Mouse (Mus musculus): Measurements from ENCODE around the gene Tiam2.

Tiam2 gene

GRCm38 (mm10) chr17:3338821-3339220 is 12.4 kb downstream of the Tiam2 start:
- no peak for DNase-seq (ENCODE audit: low read depth, low spot score)

GRCm38 (mm10) chr17:3344872-3345271 is 18.5 kb downstream of the Tiam2 start:
- DNase-seq (ENCODE audit: low read depth, low spot score): no peak

GRCm38 (mm10) chr17:3345276-3345885 is 19.0 kb downstream of the Tiam2 start:
- DNase-seq (ENCODE audit: low read depth, low spot score): no peak

- DNase-seq (ENCODE audit: low read depth, low spot score): no peak
Measured at GRCm38 (mm10) chr17:3347800-3348199, 21.4 kb downstream of the Tiam2 start.

- no peak for DNase-seq (ENCODE audit: low read depth, low spot score)
Measured at GRCm38 (mm10) chr17:3349331-3349730, 23.0 kb downstream of the Tiam2 start.

- peak; percentile 6 for DNase-seq (ENCODE audit: low read depth, low spot score)
Measured at GRCm38 (mm10) chr17:3349939-3350338, 23.6 kb downstream of the Tiam2 start.

GRCm38 (mm10) chr17:3350405-3350804 is 24.0 kb downstream of the Tiam2 start:
- DNase-seq (ENCODE audit: low read depth, low spot score): peak; percentile 8

GRCm38 (mm10) chr17:3351668-3352067 is 25.3 kb downstream of the Tiam2 start:
- DNase-seq (ENCODE audit: low read depth, low spot score): peak; percentile 71

GRCm38 (mm10) chr17:3353141-3353540 is 26.8 kb downstream of the Tiam2 start:
- peak; percentile 79 for DNase-seq (ENCODE audit: low read depth, low spot score)

- DNase-seq (ENCODE audit: low read depth, low spot score): peak; percentile 9
Measured at GRCm38 (mm10) chr17:3354856-3355255, 28.5 kb downstream of the Tiam2 start.

- no peak for DNase-seq (ENCODE audit: low read depth, low spot score)
Measured at GRCm38 (mm10) chr17:3356633-3357365, 30.4 kb downstream of the Tiam2 start.

- DNase-seq (ENCODE audit: low read depth, low spot score): no peak
Measured at GRCm38 (mm10) chr17:3360236-3360635, 33.9 kb downstream of the Tiam2 start.

- DNase-seq (ENCODE audit: low read depth, low spot score): no peak
Measured at GRCm38 (mm10) chr17:3361751-3362150, 35.4 kb downstream of the Tiam2 start.

- DNase-seq (ENCODE audit: low read depth, low spot score): no peak
Measured at GRCm38 (mm10) chr17:3363216-3363615, 36.8 kb downstream of the Tiam2 start.

- DNase-seq (ENCODE audit: low read depth, low spot score): no peak
Measured at GRCm38 (mm10) chr17:3366741-3367140, 40.4 kb downstream of the Tiam2 start.

- no peak for DNase-seq (ENCODE audit: low read depth, low spot score)
Measured at GRCm38 (mm10) chr17:3368386-3368785, 42.0 kb downstream of the Tiam2 start.

- DNase-seq (ENCODE audit: low read depth, low spot score): no peak
Measured at GRCm38 (mm10) chr17:3369631-3370030, 43.3 kb downstream of the Tiam2 start.

GRCm38 (mm10) chr17:3378606-3379005 is 52.2 kb downstream of the Tiam2 start:
- no peak for DNase-seq (ENCODE audit: low read depth, low spot score)

- DNase-seq (ENCODE audit: low read depth, low spot score): peak; percentile 7
Measured at GRCm38 (mm10) chr17:3379753-3380588, 53.6 kb downstream of the Tiam2 start.

GRCm38 (mm10) chr17:3385391-3385790 is 59.0 kb downstream of the Tiam2 start:
- DNase-seq (ENCODE audit: low read depth, low spot score): no peak

- DNase-seq (ENCODE audit: low read depth, low spot score): peak; percentile 18
Measured at GRCm38 (mm10) chr17:3387819-3388218, 61.4 kb downstream of the Tiam2 start.

GRCm38 (mm10) chr17:3389741-3390140 is 63.4 kb downstream of the Tiam2 start:
- DNase-seq (ENCODE audit: low read depth, low spot score): no peak

Measured in R1 (cell line).